Mouse (Mus musculus) heart, adult 2 months (tissue): ENCODE measurements around the gene Fam241a. TPM values are rescaled to one million over a fixed set of nuclear protein-coding genes. Genes with fewer than 3 reads are reported as not detected.

Experiments
- DNase-seq, 2 experiments: peaks; one replicate each; pipeline ENCODE4 v3.0.0; 2021
- H3K27ac ChIP-seq: fragments of 200-600 bp; 2 replicates; pipeline ENCODE4 v1.8.1; 2022
- H3K27me3 ChIP-seq: fragments of 200-500 bp; 2 replicates; pipeline ENCODE4 v1.6.1; 2012; ENCODE audit warnings: mild to moderate bottlenecking, low read length, inconsistent platforms, mixed read lengths; ENCODE audit not compliant: control insufficient read depth, insufficient read depth
- H3K36me3 ChIP-seq: fragments of 200-500 bp; 2 replicates; pipeline ENCODE4 v1.6.1; 2012; ENCODE audit warnings: low read length, inconsistent platforms; ENCODE audit not compliant: control insufficient read depth, insufficient read depth
- H3K4me1 ChIP-seq: fragments of 200-500 bp; 2 replicates; pipeline ENCODE4 v1.6.1; 2011; ENCODE audit warnings: low read length; ENCODE audit not compliant: control insufficient read depth, insufficient read depth
- H3K4me3 ChIP-seq: fragments of 200-600 bp; 2 replicates; pipeline ENCODE4 v1.8.1; 2022
- H3K79me2 ChIP-seq: fragments of 200-500 bp; replicated peaks from 2 replicates; pipeline ENCODE4 v1.6.1; 2012; ENCODE audit warnings: mild to moderate bottlenecking, inconsistent platforms, low read length, moderate library complexity, mixed read lengths; ENCODE audit not compliant: control insufficient read depth, insufficient read depth
- H3K9ac ChIP-seq: fragments of 200-500 bp; 2 replicates; pipeline ENCODE4 v1.6.1; 2012; ENCODE audit warnings: low read depth, mild to moderate bottlenecking, control low read depth, inconsistent platforms, low read length, mixed read lengths
- CTCF ChIP-seq: fragments of 200-600 bp; IDR thresholded peaks from 2 replicates; pipeline ENCODE4 v1.8.1; 2022; ENCODE audit warnings: antibody characterized with exemption, mild to moderate bottlenecking, moderate library complexity
- EP300 ChIP-seq: fragments of 200-500 bp; IDR thresholded peaks from 2 replicates; pipeline ENCODE4 v1.6.1; 2011; ENCODE audit warnings: low read depth, low read length, control low read depth; ENCODE audit not compliant: insufficient read depth
- POLR2A ChIP-seq: fragments of 200-500 bp; IDR thresholded peaks from 2 replicates; pipeline ENCODE4 v1.6.1; 2011; ENCODE audit warnings: mild to moderate bottlenecking, low read depth, low read length, control low read depth; ENCODE audit not compliant: insufficient read depth
- WGBS: fragments of 180-500 bp; shearing (Covaris S2); methylation state at CpG from one replicate; pipeline ENCODE4 v1.1.7; 2018; 5-methylcytosine and 5-hydroxymethylcytosine counted together
- intact Hi-C: fragments of 180-260 bp; cut with DNase I; formaldehyde crosslinking; loops from one replicate; pipeline ENCODE4 v1.15.1; 2025
- polyA plus RNA-seq: library from polyadenylated mRNA; depleted of rRNA; stranded (reverse); fragments of >200 nt; gene quantifications from 2 replicates; pipeline ENCODE4 v1.2.3, GENCODE M21; 2012
- total RNA-seq, 2 experiments: library from RNA; stranded (reverse); gene quantifications; 2 replicates each; pipeline ENCODE4 v1.2.3; 2021

The Fam241a gene
- total and polyA plus RNA-seq, 3 experiments = 1.3 to 4.2 (median 3.6) TPM

DNA sequence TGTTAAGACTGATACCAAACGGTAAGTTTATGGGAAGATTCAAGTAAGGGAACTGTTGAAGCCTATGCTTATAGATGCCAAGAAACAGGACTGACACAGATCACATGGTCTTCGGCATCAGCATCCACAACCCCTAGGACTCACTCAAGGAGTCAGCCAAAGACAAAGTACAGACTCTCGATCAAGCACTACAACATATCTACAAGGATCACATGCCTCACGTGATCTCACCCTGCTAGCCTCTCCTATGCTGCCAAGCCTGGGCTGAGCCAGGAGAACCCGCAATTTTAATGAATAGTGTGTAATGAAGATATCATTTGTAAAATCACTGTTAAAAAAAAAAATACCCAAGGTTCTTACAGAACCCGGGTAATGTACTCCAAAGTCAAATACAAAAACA is 60.5 kb downstream of the Fam241a start:
- 61% methylated on average over 6 of the region's 6 CpGs for WGBS
- TF ChIP-seq POLR2A (no peak), EP300 (no peak), CTCF (no peak)
- intact Hi-C loops = loop anchor here (5.0 kb wide), 1 partner anchor 283 kb away; the partner anchor contains the start of genes Larp7 and Zgrf1
- H3K79me2 ChIP-seq = no peaks in the 10 kb centered on the region; the same call in 1 of the 2 replicates
- no peak overlapping the region for H3K27ac ChIP-seq
- H3K36me3 ChIP-seq = no peaks in the 10 kb centered on the region
- no peaks in the 10 kb centered on the region; the same call in 1 of the 2 replicates for H3K4me1 ChIP-seq
- H3K4me3 ChIP-seq = no peak overlapping the region
- H3K9ac ChIP-seq = no peak overlapping the region
- no peak for DNase-seq
- H3K27me3 ChIP-seq = no peaks in the 10 kb centered on the region

DNA sequence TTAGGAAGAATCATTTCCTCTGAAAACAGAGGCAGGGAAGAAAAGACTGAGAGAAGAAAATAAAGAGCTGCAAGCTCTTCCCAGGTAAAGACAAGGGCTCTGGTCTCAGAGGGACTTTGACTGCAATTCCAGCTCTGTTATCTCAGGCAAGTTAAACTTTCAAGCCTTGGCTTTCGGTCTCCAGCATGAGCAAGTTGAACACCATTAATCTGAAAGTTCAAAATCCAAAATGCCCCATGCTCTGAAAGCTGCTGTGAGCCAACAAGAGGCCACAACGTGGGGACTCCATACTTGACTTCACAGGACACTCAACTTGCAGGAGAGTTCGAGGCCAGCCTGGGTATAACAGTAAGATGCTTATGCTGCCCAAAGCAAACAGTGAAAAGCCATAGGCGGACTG is 62.1 kb downstream of the Fam241a start:
- H3K4me3 ChIP-seq = no peak overlapping the region
- no peak for DNase-seq
- no peaks in the 10 kb centered on the region; the same call in 1 of the 2 replicates for H3K4me1 ChIP-seq
- no peaks in the 10 kb centered on the region for H3K36me3 ChIP-seq
- H3K27ac ChIP-seq = no peak overlapping the region
- TF ChIP-seq EP300 = no peak
- no peak for TF ChIP-seq POLR2A
- no peak for TF ChIP-seq CTCF
- intact Hi-C loops = no loop called here
- H3K9ac ChIP-seq = no peak overlapping the region
- 80% methylated on average over 4 of the region's 4 CpGs for WGBS
- no peaks in the 10 kb centered on the region for H3K27me3 ChIP-seq
- peaks cover 2% of the 10 kb centered on the region for H3K79me2 ChIP-seq

DNA sequence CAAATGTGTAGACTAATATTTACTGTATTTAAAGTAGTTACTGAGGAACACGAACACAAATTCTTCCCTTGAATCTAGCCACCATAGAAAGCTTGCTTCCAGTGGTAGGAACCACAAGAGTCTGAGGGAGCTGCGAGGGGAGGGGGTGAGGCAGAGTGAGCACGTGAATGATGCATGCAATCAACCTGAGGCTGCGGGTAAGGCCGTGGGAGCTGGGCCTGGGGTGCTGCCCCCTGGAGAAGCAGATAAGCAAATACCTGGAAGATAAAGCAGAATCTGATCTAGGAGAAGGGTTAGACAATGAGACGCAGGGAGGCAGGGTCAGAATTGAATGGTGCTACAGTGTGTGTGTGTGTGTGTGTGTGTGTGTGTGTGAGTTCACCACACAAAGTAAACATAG is 65.0 kb downstream of the Fam241a start:
- Histone ChIP-seq H3K4me1 (no peaks in the 10 kb centered on the region; the same call in 1 of the 2 replicates), H3K79me2 (peaks cover 3% of the 10 kb centered on the region), H3K27me3 (no peaks in the 10 kb centered on the region), H3K9ac (no peak overlapping the region), H3K4me3 (no peak overlapping the region), H3K27ac (no peak overlapping the region), H3K36me3 (no peaks in the 10 kb centered on the region)
- DNase-seq = no peak
- intact Hi-C loops = no loop called here
- no peak for TF ChIP-seq CTCF
- no peak for TF ChIP-seq EP300
- TF ChIP-seq POLR2A = no peak
- WGBS = 70% methylated on average over 6 of the region's 6 CpGs

DNA sequence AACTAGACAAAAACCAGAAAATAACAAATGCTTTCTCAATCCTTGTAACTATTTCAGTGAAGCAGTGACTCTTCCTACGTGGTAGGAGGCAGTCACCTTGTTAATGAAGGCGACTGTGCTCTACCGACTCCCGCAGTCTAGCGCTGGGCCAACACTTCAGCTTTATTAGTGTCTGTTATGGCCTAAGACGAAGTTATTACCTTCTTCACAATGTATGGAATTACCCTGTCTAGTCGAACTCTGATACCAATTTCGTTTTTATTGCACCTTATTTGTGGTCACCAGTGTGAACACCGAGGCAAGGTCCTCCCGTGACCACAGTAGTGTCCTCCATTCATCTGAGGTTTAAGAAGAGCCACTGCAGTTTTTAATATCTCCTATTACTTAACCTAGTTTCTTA is 65.9 kb downstream of the Fam241a start:
- intact Hi-C loops = no loop called here
- DNase-seq = no peak
- no peaks in the 10 kb centered on the region for H3K27me3 ChIP-seq
- no peaks in the 10 kb centered on the region; the same call in 1 of the 2 replicates for H3K4me1 ChIP-seq
- WGBS = 94% methylated on average over 10 of the region's 10 CpGs
- H3K79me2 ChIP-seq = peaks cover 3% of the 10 kb centered on the region
- H3K27ac ChIP-seq = no peak overlapping the region
- no peak for TF ChIP-seq EP300
- TF ChIP-seq CTCF = no peak
- no peak for TF ChIP-seq POLR2A
- no peak overlapping the region for H3K4me3 ChIP-seq
- no peak overlapping the region for H3K9ac ChIP-seq
- H3K36me3 ChIP-seq = no peaks in the 10 kb centered on the region

DNA sequence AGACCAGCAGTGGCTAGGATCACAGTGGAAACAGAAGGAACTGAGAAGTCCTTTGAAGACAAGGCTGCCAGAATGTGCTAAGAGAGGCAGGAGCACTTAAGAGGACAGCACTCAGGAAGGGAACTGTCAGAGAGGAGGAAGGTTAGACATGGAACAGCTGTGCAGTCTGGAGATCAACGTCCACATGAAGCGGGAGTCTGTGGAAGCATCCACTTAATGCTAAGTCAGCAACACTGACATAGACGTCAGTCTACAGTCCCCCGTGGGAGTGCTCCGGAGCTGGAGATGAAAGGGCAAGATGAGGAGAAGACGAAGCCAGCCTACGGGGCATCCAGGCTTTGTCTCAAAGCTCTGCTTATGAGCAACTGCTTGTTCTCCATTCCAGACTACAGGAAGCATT is 69.0 kb downstream of the Fam241a start:
- no peak overlapping the region for H3K27ac ChIP-seq
- intact Hi-C loops = no loop called here
- no peaks in the 10 kb centered on the region; the same call in 1 of the 2 replicates for H3K4me1 ChIP-seq
- no peak for TF ChIP-seq CTCF
- TF ChIP-seq POLR2A = no peak
- TF ChIP-seq EP300 = no peak
- H3K9ac ChIP-seq = no peak overlapping the region
- no peaks in the 10 kb centered on the region for H3K36me3 ChIP-seq
- 33% methylated on average over 7 of the region's 7 CpGs for WGBS
- H3K79me2 ChIP-seq = peaks cover 3% of the 10 kb centered on the region
- DNase-seq = peak; percentile 23 to 26
- H3K4me3 ChIP-seq = no peak overlapping the region
- H3K27me3 ChIP-seq = no peaks in the 10 kb centered on the region

DNA sequence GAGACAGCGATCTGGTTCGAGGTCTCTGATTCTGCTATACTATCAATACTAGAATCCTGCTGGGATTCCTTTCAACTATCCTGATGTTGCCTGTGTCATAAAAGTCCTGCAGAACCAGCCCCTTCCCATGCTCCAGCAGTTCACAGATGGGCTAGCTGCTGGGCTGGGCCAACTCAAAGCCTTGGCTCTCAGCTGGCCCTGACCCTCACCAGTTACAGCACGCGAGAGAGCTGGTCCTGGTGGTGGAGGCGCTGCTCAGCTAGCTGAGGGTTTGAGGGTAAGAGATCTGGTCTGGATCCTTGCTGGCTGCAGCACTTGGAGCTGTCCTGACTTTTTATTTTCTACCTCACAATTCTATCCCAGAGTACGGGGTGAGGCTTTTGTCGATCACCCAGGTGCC is 69.6 kb downstream of the Fam241a start:
- H3K4me1 ChIP-seq = no peaks in the 10 kb centered on the region; the same call in 1 of the 2 replicates
- no peak for TF ChIP-seq POLR2A
- H3K27me3 ChIP-seq = no peaks in the 10 kb centered on the region
- peaks cover 3% of the 10 kb centered on the region for H3K79me2 ChIP-seq
- no peak overlapping the region for H3K27ac ChIP-seq
- no peak for DNase-seq
- intact Hi-C loops = no loop called here
- H3K4me3 ChIP-seq = no peak overlapping the region
- WGBS = 84% methylated on average over 7 of the region's 7 CpGs
- no peak overlapping the region for H3K9ac ChIP-seq
- no peaks in the 10 kb centered on the region for H3K36me3 ChIP-seq
